Mouse (Mus musculus): ENCODE data around the gene Naa10.

GRCm38 (mm10) chrX:73892833-73893232 is 28.9 kb downstream of the Naa10 start:
- TF ChIP-seq CTCF (IDR thresholded peaks at IDR 0.05; ENCODE audit: low read depth) = no peak
- no peak for TF ChIP-seq EP300 (IDR thresholded peaks at IDR 0.05; ENCODE audit: low read depth)
